Mouse (Mus musculus): Measurements from ENCODE around the gene Aoah. TPM values are rescaled to one million over a fixed set of nuclear protein-coding genes. Genes with fewer than 3 reads are reported as not detected.

The Aoah gene
- total RNA-seq, 2 experiments from 2014 or later = 1.6 to 1.8 TPM

DNA sequence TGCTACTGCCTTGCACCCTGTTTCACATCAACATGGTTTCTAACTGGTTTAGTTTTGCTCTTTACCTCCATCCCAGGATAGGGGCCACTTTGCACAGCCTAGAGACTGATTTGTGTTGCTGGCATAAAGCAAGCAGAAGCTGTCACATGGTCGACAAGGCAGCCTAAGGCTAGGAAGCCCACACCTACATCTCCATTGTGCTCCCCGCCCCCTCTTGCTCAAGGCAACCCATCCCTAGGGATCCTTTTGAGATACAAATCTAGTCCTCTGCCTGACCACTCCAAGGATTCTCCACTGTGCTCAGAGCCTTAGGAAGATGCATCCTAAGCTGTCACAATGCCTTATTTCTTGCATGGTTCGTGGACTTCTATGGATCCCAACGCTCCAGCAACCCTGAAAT lies 110.2 kb downstream of the Aoah start:
- DNase-seq (ENCODE audit: low spot score in 2 of 2) = no peak

DNA sequence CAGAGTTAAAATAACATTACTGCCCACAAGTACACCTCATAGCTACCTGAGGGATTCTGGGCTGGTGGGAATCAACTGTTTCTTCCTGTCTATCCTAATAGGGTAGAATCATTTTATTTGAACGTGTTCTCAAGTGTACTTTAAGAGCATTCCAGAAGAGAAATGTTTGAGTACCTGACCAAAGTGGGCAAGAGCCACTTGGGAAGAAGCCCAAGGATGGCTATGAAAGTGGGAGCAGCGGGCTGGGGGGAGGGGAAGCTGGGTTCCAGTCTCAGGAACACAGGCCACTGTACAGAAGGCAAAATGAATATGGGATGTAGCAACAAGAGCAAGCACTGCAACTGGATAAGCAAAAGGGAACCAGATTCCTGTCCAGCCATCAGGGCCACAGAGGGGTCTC lies 111.3 kb downstream of the Aoah start:
- DNase-seq (ENCODE audit: low spot score in 2 of 2) = no peak

DNA sequence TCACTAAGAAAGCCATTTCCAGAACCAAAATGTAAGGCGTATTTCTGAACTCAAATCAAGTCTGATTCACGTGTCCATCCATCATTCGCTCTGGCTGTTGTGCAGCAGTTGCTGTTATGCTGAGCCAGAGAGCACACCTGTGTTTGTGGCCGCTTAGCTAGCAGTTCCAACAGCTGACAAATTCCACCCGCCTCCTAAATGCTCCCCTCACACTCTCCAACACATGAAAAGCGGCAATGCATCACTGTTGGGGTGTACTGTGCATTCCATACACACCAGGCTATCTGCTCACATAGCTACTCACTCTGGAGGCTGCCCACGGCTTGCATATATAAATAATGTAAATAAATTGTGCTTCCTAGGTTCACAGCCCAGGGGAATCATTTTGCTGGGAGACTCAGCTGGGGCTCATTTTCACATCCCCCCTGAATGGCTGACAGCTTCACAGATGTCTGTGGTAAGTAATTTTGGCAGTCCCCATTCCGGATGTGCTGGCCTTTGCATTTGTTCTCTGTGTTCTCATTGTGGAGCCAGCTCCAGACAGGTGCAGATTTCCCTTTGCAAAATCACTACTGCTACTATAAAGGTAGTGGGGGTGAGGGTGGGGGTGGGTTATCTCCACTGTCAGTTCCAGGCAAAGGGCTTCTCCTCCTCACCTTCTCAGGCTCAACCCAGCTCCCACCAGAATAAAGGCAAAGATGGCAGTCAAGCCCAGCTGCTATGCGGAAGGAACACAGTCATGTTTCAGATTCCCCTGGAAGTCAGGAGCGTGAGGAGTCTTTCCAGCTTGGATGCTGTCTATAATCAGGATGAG lies 123.0 kb downstream of the Aoah start:
- no peak for DNase-seq (ENCODE audit: low spot score in 2 of 2)

DNA sequence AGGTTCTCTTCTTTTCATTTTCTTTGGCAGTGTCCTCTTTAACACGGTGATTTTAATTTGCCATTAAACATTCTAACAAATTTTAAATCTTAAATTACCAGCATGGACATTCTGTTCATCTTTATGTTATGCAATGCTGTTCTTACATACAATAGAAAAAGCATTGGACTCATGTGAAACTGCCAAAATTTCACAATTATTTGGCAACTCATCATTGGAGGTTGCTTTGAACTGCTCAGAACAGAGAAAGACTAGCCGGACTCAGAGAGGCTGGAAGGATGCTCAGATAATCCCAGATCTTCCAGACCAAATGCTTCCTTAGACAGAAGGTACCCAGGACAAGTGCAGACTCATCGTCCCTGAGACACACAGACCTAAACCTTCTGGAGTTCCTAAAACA lies 126.5 kb downstream of the Aoah start:
- no peak for DNase-seq (ENCODE audit: low spot score in 2 of 2)

DNA sequence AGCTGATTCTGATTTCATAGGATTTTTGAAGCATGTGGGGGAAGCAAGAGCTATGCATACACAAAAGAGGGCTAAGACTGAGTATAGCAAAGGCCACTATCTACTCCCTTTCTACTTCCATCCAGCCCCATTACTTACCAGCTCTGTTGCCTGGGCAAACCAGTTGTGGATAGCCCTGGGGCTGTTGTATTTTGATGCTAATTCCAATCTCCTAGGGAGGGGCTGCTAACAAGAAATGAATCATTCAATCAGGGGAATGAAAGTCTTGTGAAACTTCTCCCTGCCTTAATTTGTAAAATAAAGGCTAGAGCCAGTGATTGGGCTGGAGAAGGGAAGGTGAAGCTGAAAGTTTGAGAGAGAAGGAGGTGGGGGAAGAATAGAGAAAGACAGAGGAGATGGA lies 142.1 kb downstream of the Aoah start:
- no peak for DNase-seq (ENCODE audit: low spot score in 2 of 2)

DNA sequence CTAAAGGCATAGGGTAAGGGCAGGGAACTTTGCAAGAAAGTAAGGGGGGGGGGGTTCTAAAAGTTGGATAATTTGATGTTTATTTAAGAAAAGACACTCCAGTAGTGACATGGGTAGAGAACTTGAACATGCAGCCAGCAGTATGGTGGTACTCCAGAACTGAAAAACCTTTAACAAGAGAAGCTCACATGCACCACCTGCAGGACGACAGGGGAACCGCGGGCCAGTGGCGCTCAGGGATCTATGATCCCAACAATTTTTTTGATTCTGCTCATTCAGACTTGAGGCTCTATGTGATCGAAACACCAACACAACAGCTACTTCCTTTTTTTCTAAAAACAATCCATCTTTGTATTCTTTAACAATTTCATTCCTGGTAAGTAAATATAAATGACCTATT lies 143.5 kb downstream of the Aoah start:
- DNase-seq (ENCODE audit: low spot score in 2 of 2) = peak; percentile 36 to 54

DNA sequence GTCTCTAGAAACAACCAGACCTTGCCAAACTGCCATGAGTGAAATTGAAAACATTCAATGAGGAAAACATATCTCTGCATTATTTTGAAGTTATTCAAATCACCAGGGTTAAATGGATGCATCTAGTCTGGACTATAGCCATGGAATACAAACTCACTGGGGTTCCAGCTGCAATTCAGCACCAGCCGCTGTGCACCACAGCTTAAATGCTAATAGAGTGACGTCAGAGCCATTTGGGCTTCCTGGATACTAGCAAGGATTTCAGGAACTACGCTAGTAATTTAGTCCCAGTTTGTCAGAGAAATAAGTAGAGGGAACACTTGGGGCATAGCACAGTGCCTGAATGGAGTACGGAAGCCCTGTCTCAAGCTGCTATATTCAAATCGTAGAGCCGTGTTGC lies 145.2 kb downstream of the Aoah start:
- no peak for DNase-seq (ENCODE audit: low spot score in 2 of 2)

DNA sequence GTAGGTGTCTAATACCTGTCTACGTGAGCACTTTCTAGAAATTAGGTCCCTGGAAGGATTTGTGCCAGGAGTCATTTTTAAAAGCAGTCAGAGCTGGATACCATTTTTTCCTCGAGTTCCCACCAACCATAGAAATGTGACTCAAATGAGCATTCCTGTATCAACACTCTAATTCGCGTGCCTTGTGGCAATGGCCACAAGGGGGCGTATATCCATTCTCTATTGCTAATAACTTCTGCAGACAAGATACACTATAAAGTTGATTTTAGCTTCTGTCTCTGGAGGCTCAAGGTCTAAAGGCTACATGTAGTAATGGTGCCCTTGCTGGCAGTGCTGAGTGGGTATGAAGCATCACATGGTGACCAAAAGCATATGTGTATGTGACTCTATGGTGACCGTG lies 146.5 kb downstream of the Aoah start:
- DNase-seq (ENCODE audit: low spot score in 2 of 2) = no peak

DNA sequence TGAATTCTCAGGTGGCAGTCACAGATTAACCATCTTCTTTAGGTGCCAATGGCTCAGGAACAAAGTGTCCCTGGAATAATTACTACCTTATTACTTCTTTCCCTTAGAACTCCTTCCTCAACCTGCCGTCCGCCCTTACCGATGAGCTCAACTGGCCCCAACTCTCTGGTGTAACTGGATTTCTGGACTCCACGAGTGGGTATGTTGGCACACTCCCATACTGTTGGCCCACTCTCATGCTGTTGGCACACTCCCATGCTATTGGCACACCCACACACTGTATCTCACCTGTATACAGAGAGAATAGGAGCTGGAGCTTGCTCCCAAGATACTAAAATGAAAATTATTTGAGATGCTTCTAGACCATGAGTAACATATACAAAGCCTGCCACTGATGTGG lies 147.8 kb downstream of the Aoah start:
- DNase-seq (ENCODE audit: low spot score in 2 of 2) = no peak

DNA sequence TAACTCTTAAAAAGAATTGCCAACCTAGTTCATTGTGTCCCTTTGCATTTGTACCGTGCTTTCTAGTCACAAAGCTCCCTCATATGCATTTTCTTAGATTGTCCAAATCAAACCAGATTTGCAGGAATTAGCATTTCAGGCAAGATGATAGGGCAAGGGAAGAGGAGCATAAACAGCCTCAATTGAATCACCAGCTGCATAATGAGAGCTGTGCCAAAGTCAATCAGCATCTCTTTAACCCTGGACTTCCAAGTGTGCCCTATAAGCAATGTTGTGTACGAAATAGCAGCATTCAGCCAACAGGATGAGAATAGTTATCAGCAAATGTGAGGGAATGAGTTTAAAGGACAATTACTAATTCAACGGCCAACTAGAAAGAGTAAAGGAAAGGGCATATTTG lies 169.2 kb downstream of the Aoah start:
- no peak for DNase-seq (ENCODE audit: low spot score in 2 of 2)

DNA sequence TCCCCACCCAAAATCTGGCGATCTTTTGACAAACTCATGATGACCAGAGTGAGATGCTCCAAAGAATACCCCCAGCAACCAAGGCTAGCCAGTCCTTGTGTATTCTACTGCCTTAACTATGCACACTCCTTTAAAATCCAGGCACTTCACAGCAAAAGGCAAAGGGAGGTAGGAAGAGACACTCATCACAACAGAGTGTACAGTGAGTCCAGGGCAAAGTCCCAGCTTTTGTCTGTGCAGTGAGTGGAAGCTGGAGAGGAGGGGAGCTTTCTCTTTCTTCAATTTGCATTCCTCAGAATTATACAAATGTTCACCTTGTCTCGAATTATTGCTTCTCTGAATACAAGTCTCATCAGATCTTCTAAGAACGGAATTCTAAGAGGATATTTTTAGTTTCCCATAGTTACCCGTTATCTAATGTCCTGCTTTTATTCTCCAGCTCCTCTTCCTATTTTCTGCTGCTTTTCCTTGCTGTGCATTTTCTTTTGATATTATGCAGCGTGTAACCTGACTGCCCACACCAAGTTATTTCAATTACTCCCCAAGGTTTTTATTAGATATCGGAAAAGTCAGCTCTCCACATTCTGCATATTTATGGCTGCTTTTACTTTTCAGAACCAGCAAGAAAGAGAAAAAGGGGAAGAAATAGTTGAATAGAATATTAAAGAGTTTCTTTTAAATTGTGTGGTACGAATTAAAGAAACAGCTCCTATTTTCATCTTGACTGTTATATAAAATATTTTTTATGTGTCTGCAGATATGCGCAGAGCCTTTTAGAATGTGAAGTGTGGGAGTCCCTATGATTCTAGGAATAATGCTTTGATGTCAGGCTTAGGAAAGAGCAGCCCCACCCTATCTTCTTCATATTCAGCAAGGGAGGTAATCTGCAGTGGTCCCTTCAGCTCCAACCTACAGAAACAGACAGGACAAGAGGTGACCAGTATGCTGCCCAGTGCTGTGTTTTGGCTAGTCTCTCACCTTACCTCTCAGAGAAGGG lies 187.6 kb downstream of the Aoah start:
- DNase-seq (ENCODE audit: low spot score in 2 of 2) = no peak

DNA sequence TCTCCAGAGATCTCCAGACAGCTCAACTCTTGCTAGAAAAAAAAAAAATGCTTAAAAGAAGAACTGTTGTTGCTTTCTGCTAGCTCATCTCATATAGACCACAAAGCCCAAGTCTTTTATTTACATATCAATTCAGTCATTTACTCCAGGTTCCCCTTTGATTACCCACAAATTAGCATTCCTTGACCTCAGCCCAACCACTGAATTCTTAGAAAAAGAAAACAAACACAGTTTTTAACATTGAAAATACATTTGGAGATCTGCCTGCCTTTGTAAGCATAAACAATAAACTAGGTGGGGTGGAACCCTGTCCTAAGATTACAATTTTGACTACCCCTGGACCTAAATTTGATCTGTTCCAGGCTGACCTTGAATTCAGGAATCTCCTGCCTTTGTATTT lies 191.6 kb downstream of the Aoah start:
- no peak for DNase-seq (ENCODE audit: low spot score in 2 of 2)

DNA sequence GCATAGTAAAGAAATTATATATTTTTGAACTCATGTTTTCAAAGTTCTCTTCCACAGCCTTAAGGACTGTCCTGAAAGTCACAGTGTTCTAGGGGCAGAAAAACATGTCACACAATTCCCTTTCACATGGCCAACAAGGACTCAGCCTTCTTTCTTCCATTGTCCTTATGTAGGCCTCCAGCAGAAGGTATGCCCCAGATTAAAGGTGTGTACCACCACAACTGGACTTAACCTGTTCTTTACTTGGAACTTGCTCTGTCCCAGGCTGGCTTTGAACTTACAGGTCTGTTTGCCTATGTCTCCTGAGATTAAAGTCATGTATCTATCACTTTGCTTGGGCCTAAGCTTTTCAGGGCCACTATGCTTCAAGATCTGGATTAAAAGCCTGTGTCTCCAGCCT lies 192.0 kb downstream of the Aoah start:
- no peak for DNase-seq (ENCODE audit: low spot score in 2 of 2)

DNA sequence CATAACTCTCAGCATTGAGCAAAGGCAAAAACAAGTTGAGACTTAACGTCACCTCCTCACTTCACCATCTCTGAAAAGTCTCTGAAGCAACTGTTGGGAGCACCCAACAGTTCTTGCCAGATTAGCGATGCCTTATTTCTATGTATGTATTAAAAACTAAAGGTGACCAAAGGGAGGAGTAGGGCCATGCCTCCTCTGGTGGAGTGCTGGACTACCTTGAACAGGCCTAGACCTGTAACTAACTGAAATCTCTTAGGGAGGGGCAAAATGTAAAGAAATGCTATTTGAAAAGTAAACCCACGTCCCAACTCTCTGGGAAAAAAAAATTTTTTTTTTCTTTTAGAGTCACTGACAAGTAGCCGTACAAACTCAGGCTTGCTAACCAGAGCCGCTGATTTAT lies 211.3 kb downstream of the Aoah start:
- DNase-seq (ENCODE audit: low spot score in 2 of 2) = no peak

DNA sequence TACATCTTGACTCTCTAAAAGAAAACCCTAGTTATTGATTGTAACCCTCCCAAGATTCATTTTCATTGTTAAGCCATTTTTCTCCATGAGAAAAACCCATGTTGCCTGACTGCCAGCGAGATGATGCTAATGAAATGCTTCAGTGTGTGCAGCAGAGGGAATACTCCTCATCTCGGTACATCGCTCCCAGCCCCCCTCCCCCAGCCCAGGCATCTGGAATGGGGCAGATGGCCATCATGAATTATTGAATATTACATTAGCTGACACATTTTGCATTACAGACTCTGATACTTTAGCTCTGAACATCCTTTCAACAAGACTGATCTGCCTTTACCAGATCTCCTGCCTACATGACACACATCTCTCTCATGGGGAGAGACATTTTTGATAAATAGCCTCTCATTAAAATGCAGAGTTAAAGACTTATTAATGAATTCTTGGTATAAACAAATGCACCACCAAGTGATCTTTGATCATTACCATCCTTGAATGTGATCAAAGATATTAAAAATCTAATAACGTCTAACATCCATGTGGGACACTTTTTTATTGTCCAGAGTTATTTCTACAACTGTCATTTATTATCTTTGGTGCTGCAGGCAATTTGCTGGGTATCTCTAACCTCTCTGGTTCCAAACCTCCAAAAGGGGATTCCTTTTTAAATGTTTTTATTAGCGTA lies 211.9 kb downstream of the Aoah start:
- DNase-seq (ENCODE audit: low spot score in 2 of 2) = no peak

DNA sequence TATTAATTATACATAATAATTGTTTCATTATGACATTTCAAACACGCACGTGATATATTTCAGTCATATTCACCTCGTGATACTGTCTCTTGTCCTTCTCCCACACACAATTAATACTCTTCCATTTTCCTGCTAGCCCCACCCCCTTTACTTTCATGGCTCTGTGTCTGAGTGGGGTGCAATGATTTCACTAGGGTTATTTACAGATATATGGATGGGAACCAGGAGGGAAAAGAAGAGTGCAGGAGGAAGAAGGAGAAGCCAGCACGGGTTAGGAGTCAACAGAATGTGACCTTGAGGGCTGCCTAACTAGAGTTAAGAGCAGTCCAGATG lies 212.4 kb downstream of the Aoah start:
- DNase-seq (ENCODE audit: low spot score in 2 of 2) = no peak

DNA sequence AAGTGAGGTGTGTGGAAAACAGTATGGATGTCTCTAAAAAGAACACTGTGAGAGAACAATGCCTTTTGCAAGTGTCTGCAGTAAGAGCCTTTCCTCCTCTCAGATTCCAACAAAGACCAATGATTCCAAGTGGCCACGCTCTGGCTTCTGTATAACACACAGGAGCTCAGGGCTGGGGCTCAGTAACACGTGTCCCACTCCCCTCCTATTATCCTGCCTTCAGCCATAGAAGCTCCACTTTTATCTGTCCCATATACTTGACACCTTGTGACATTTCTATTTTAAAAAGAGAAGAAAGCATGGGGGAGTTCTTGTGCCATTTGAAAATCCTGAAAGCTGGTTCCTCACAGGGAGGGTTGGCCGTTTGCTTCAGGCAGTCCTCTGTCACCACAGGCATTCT lies 219.7 kb downstream of the Aoah start:
- no peak for DNase-seq (ENCODE audit: low spot score in 2 of 2)

DNA sequence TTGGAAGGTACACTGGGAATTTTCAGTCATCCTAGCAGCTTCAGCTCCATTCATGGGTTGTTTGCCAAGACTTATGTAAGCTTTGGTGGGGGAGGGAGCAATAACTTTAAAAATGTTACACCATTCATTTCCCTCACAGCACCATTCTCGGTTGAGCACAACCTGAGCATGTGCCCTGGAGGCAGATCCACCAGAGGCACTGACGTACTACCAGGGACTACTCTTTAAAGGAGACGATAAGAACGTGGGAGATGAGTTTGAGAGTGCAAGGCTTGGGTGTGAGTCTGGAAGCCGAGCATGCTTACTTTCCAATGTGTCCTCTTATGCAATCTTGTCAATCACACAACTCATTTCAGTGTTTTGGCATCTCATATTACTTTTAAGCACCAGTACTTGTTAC lies 230.9 kb downstream of the Aoah start:
- no peak for DNase-seq (ENCODE audit: low spot score in 2 of 2)

DNA sequence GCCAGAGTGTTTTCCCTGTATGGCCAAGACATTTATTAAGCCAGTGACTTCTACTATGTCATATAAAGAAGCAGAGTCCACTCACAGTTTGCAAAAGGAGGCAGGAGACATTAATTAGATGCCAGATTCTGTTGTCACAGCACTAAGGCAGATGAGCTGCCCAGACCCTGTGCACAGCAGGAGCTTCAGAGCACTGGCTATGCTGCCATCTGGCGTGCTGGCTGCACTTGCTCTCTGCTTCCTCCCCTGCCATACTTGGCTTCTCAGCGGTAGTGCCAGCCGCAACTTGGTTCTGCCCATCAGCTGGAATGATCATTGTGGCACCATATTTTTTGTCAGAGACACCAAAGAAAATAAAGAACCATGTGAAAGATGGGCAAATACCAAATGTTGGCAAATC lies 239.3 kb downstream of the Aoah start:
- no peak for DNase-seq (ENCODE audit: low spot score in 2 of 2)

DNA sequence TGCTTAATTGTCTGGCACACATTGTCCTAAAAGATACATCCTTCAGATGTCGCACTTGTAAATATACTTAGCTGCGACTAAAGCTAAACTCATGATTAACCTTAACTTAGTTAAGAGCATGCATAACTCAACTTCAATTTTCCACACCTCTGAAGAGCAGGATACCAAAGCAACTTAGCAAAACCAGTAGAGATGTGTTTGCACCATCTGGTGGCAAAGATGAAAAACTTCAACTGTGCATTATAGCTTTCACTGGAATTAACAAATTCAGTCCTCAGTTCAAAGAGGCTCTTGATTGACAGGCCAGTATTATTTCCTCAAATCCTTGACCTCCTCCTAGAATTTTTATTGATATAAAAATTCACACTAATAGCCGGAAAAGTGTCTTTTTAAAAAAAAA lies 241.1 kb downstream of the Aoah start:
- no peak for DNase-seq (ENCODE audit: low spot score in 2 of 2)

DNA sequence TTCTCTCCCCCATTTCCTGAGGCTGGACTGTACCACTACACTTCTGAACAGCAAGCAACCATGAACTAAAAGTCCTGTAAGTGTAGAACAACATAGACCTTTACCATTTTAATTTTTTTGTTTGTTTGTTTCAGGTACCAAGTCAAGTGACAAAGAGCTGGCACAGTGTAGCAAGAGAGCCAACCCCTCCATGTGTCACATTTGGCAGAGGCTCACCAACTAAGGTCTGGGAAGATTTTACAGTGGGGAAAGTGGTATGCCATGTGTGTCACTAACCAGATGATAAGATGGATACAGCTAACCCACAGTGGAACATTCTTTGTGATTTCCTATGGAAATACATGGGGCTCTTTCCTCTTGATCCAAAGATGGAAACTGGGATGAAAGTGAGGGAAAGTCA lies 242.1 kb downstream of the Aoah start:
- DNase-seq (ENCODE audit: low spot score in 2 of 2) = no peak

All from gastrocnemius, postnatal 4 days (tissue).